Mouse (Mus musculus): ENCODE measurements around the gene Acp2.
"Not testable (repeated sequence)": the region's sequence is repeated elsewhere in the genome, so short reads cannot be mapped to it uniquely, and the experiment has no call there.

Gene Acp2

GRCm38 (mm10) chr2:91194624-91195332 lies 7.9 kb upstream of the Acp2 start:
- DNase-seq (ENCODE audit: low spot score in 2 of 2) = peak in 1 of 2 experiments; percentile 27

GRCm38 (mm10) chr2:91196577-91197001 lies 6.1 kb upstream of the Acp2 start:
- DNase-seq (ENCODE audit: low spot score in 2 of 2) = peak; percentile 47 to 48

- DNase-seq (ENCODE audit: low spot score in 2 of 2) = peak in 1 of 2 experiments; percentile 13
Measured at GRCm38 (mm10) chr2:91198888-91199287, 3.8 kb upstream of the Acp2 start.

GRCm38 (mm10) chr2:91202972-91203656 lies 429 bp downstream of the Acp2 start:
- no peak for DNase-seq (ENCODE audit: low spot score in 2 of 2)

GRCm38 (mm10) chr2:91206254-91206775 lies 3.6 kb downstream of the Acp2 start:
- no peak for DNase-seq (ENCODE audit: low spot score in 2 of 2)

GRCm38 (mm10) chr2:91213311-91213710 lies 10.6 kb downstream of the Acp2 start:
- DNase-seq (ENCODE audit: low spot score in 2 of 2) = no peak

GRCm38 (mm10) chr2:91217032-91217431 lies 14.3 kb downstream of the Acp2 start:
- DNase-seq (ENCODE audit: low spot score in 2 of 2) = no peak

GRCm38 (mm10) chr2:91220501-91220900 lies 17.8 kb downstream of the Acp2 start:
- DNase-seq (ENCODE audit: low spot score in 2 of 2) = no peak

GRCm38 (mm10) chr2:91223614-91224013 lies 20.9 kb downstream of the Acp2 start:
- DNase-seq (ENCODE audit: low spot score in 2 of 2) = no peak

- peak; percentile 47 to 52 for DNase-seq (ENCODE audit: low spot score in 2 of 2)
Measured at GRCm38 (mm10) chr2:91229735-91230134, 27.1 kb downstream of the Acp2 start.

GRCm38 (mm10) chr2:91236601-91237510 lies 34.2 kb downstream of the Acp2 start, which contains the start of gene Ddb2:
Gene Ddb2 (minus strand): TSS chr2:91236982.
- peak; percentile 80 to 84 for DNase-seq (ENCODE audit: low spot score in 2 of 2)

GRCm38 (mm10) chr2:91237511-91238080 lies 34.9 kb downstream of the Acp2 start:
- not testable (repeated sequence) for DNase-seq (ENCODE audit: low spot score in 2 of 2)

GRCm38 (mm10) chr2:91242547-91242946 lies 39.9 kb downstream of the Acp2 start:
- DNase-seq (ENCODE audit: low spot score in 2 of 2) = no peak

GRCm38 (mm10) chr2:91243416-91243815 lies 40.7 kb downstream of the Acp2 start:
- peak; percentile 80 to 83 for DNase-seq (ENCODE audit: low spot score in 2 of 2)

GRCm38 (mm10) chr2:91244557-91245228 lies 42.0 kb downstream of the Acp2 start:
- no peak for DNase-seq (ENCODE audit: low spot score in 2 of 2)

GRCm38 (mm10) chr2:91248366-91248765 lies 45.7 kb downstream of the Acp2 start:
- no peak for DNase-seq (ENCODE audit: low spot score in 2 of 2)

- no peak for DNase-seq (ENCODE audit: low spot score in 2 of 2)
Measured at GRCm38 (mm10) chr2:91252001-91252400, 49.3 kb downstream of the Acp2 start.

- no peak for DNase-seq (ENCODE audit: low spot score in 2 of 2)
Measured at GRCm38 (mm10) chr2:91252512-91252911, 49.8 kb downstream of the Acp2 start.

- DNase-seq (ENCODE audit: low spot score in 2 of 2) = no peak
Measured at GRCm38 (mm10) chr2:91254725-91255380, 52.2 kb downstream of the Acp2 start.

- DNase-seq (ENCODE audit: low spot score in 2 of 2) = peak; percentile 46 to 53
Measured at GRCm38 (mm10) chr2:91255661-91256150, 53.0 kb downstream of the Acp2 start, which contains the start of gene Pacsin3. Gene Pacsin3 (plus strand): TSS chr2:91255954.
